Mouse (Mus musculus) small intestine, adult 2 months (tissue): ENCODE measurements at regions not wholly inside any gene's neighbourhood (a gene's known extent, or its start where the extent isn't known, plus 50 kb on each side); places are given as distances from the start of the nearest gene placed in this dataset.

ENCODE experiments used
- CTCF ChIP-seq: fragments of 200-500 bp; IDR thresholded peaks from 2 replicates; pipeline ENCODE4 v1.5.1; 2012; ENCODE audit warnings: low read depth, mild to moderate bottlenecking, control low read depth, inconsistent platforms, low read length, moderate library complexity, mixed read lengths; ENCODE audit not compliant: insufficient replicate concordance, insufficient read length; ENCODE audit errors: extremely low read depth
- POLR2A ChIP-seq: fragments of 200-500 bp; IDR thresholded peaks from 2 replicates; pipeline ENCODE4 v1.6.1; 2012; ENCODE audit warnings: low read depth, mild to moderate bottlenecking, control low read depth, inconsistent platforms, low read length, moderate library complexity

GRCm38 (mm10) chr5:132728689-132729189 is 185.6 kb upstream of the Auts2 start:
- TF ChIP-seq POLR2A (no peak), CTCF (no peak)
